Mouse (Mus musculus): ENCODE results near the gene Usp46. TPM values are rescaled to one million over a fixed set of nuclear protein-coding genes. Genes with fewer than 3 reads are reported as not detected.
"Not testable (repeated sequence)": the region's sequence is repeated elsewhere in the genome, so short reads cannot be mapped to it uniquely, and the experiment has no call there.

The Usp46 gene
- total RNA-seq, 1 experiment from 2014 or later = 5.8 TPM

- no peak for ATAC-seq (replicated peaks; ENCODE audit: insufficient number of reproducible peaks, low FRiP score, low TSS enrichment, poor library complexity, severe bottlenecking)
Measured at GRCm38 (mm10) chr5:73977426-73977825, 90.8 kb downstream of the Usp46 start.

- no peak for ATAC-seq (replicated peaks; ENCODE audit: insufficient number of reproducible peaks, low FRiP score, low TSS enrichment, poor library complexity, severe bottlenecking)
Measured at GRCm38 (mm10) chr5:73971701-73972100, 96.5 kb downstream of the Usp46 start.

- ATAC-seq (replicated peaks; ENCODE audit: insufficient number of reproducible peaks, low FRiP score, low TSS enrichment, poor library complexity, severe bottlenecking) = no peak
Measured at GRCm38 (mm10) chr5:73970024-73970628, 98.1 kb downstream of the Usp46 start.

GRCm38 (mm10) chr5:73969338-73969737, 98.9 kb downstream of the Usp46 start:
- no peak for ATAC-seq (replicated peaks; ENCODE audit: insufficient number of reproducible peaks, low FRiP score, low TSS enrichment, poor library complexity, severe bottlenecking)

GRCm38 (mm10) chr5:73959779-73960178, 108.5 kb downstream of the Usp46 start:
- ATAC-seq (replicated peaks; ENCODE audit: insufficient number of reproducible peaks, low FRiP score, low TSS enrichment, poor library complexity, severe bottlenecking) = no peak

- not testable (repeated sequence) for ATAC-seq (replicated peaks; ENCODE audit: insufficient number of reproducible peaks, low FRiP score, low TSS enrichment, poor library complexity, severe bottlenecking)
Measured at GRCm38 (mm10) chr5:73958614-73959013, 109.6 kb downstream of the Usp46 start.

- no peak for ATAC-seq (replicated peaks; ENCODE audit: insufficient number of reproducible peaks, low FRiP score, low TSS enrichment, poor library complexity, severe bottlenecking)
Measured at GRCm38 (mm10) chr5:73958096-73958495, 110.1 kb downstream of the Usp46 start.

- no peak for ATAC-seq (replicated peaks; ENCODE audit: insufficient number of reproducible peaks, low FRiP score, low TSS enrichment, poor library complexity, severe bottlenecking)
Measured at GRCm38 (mm10) chr5:73955691-73956090, 112.5 kb downstream of the Usp46 start.

GRCm38 (mm10) chr5:73955005-73955404, 113.2 kb downstream of the Usp46 start:
- ATAC-seq (replicated peaks; ENCODE audit: insufficient number of reproducible peaks, low FRiP score, low TSS enrichment, poor library complexity, severe bottlenecking) = no peak

GRCm38 (mm10) chr5:73953066-73953614, 115.1 kb downstream of the Usp46 start:
- no peak for ATAC-seq (replicated peaks; ENCODE audit: insufficient number of reproducible peaks, low FRiP score, low TSS enrichment, poor library complexity, severe bottlenecking)

- ATAC-seq (replicated peaks; ENCODE audit: insufficient number of reproducible peaks, low FRiP score, low TSS enrichment, poor library complexity, severe bottlenecking) = no peak
Measured at GRCm38 (mm10) chr5:73951649-73952000, 116.6 kb downstream of the Usp46 start.

- ATAC-seq (replicated peaks; ENCODE audit: insufficient number of reproducible peaks, low FRiP score, low TSS enrichment, poor library complexity, severe bottlenecking) = no peak
Measured at GRCm38 (mm10) chr5:73950809-73951648, 117.2 kb downstream of the Usp46 start.

Other genes with a start within 250 kb of the Usp46 start
- gene Rasl11b, start 126.9 kb upstream of the Usp46 start, total RNA-seq (2017) = 0.57 to 0.78 TPM in 2 of 3 replicates, not detected in the other

Data from monocyte, adult 5-6 weeks (primary cell).